Mouse (Mus musculus): ENCODE data around the gene Syn3.

DNA sequence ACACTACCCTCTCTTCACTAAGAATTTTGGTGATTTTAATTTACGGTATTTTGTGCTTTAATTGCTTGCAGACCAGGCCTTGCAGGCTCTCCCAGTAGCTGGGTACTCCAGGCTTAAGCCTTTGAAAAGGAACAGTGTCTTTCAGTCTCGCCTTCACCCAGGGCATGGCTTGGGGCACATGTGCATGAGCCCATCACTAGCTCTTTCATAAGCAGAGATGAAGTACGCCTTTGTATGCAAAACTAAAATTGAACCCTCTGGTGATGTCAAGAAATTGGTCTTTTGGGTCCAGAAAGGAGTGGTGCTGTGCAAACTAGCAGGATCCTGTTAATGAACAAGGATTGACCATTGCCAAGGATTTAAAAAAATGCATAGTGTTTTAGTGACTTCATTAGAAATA is 466.2 kb downstream of the Syn3 start:
- TF ChIP-seq CTCF (IDR thresholded peaks at IDR 0.05; ENCODE audit: low read depth, low read length) (no peak), POLR2A (IDR thresholded peaks at IDR 0.05; ENCODE audit: insufficient read depth, low read length) (no peak), EP300 (IDR thresholded peaks at IDR 0.05; ENCODE audit: insufficient read depth, low read depth, low read length) (no peak)

All from ES-Bruce4 (cell line).